Mouse (Mus musculus) adrenal gland, adult (tissue): Measurements from ENCODE around the gene Rcn3.
A peak's percentile ranks its signal among the peaks of the same experiment; 100 is the strongest.
"Not testable (repeated sequence)": the region's sequence is repeated elsewhere in the genome, so short reads cannot be mapped to it uniquely, and the experiment has no call there.

Source experiments
- DNase-seq, 2 experiments: peaks; one replicate each; pipeline ENCODE4 v3.0.0; 2022 to 2023; ENCODE audit warnings: low spot score in 1 of 2; ENCODE audit not compliant: inconsistent age in 2 of 2

Rcn3 gene

GRCm38 (mm10) chr7:45125144-45125600 is 33.2 kb upstream of the Rcn3 start:
- DNase-seq = peak; percentile 25 to 76

DNA sequence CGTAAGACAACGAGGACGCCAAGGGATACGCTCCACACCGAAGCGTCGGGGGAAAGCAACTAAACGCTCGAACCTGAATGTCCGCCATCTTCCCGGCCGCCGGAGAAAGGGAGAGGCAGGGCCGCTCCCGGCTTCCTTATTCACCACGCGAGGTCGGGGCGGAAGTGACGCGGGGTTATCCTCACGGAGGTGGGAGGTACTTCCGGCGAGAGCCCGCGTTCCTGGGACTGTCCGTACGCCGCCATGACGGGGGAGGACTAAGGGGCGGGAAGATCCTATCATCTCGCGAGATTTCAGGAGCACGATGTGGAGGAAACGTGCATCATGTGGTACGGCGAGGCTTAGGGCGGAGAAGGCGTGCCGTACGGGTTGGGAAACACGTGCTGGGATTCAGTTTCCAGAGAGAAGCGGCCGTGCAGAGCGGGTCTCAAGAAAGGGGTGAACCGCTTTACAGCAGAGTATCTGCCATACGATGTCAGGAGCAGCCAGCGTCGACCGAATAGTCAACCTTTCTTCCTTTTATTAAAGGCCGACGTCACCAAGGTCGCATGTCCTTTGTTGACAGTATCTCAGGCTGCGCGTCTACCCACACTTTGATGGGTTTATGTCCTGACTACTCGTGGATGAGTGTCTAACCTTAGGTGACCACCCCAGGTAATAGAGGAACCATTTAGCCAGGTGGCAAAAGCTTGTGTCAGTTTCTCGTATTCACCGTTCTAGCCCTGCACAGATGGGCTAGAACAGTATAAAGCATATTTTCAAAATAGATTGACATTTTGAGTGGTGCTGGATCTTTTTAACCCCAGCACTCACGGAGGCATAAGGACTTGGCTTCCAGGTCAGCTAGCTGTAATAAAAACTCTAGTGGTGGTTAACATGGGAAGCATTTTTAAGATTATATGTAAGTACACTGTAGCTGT is 32.5 kb upstream of the Rcn3 start, which contains the start of gene Rps11:
Gene Rps11, minus strand, starts transcription at position 216 of the 920 bp plus-strand sequence.
- peak; percentile 99 for DNase-seq

- DNase-seq = peak in 1 of 2 experiments; percentile 53
Observed at GRCm38 (mm10) chr7:45123186-45123570, 31.2 kb upstream of the Rcn3 start.

DNA sequence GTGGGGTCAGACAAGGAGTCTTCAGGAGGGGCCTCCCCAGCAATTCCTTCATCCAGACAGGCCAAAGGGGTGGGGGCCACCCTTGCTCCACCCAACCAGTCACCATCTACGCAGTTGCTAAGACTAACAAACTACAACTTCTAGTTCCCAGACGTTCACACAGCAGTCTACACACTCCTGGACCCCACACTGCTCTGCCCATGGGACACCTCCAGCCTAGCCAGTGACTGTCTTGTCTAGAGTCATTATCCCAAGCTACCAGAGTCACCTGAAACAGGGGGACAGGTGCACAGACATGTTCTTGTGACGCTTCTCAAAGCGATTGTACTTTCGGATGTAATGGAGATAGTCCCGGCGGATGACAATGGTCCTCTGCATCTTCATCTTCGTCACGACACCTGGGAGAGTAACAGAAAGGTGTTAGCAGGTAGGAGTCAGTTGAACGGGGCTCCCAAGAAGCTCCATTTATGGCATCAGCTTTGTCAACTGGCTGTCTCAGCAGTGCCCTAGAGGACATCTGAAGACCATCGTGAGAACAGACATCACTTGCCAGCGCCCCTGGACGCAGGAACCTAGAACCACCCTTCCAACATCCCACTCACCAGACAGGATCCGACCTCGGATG is 30.7 kb upstream of the Rcn3 start:
- peak; percentile 31 to 71 for DNase-seq

- peak; percentile 26 to 39 for DNase-seq
Observed at GRCm38 (mm10) chr7:45121966-45122365, 29.9 kb upstream of the Rcn3 start.

GRCm38 (mm10) chr7:45121404-45121803 is 29.4 kb upstream of the Rcn3 start:
- peak; percentile 57 to 73 for DNase-seq

- peak; percentile 11 to 42 for DNase-seq
Observed at GRCm38 (mm10) chr7:45119780-45120709, 28.0 kb upstream of the Rcn3 start.

DNA sequence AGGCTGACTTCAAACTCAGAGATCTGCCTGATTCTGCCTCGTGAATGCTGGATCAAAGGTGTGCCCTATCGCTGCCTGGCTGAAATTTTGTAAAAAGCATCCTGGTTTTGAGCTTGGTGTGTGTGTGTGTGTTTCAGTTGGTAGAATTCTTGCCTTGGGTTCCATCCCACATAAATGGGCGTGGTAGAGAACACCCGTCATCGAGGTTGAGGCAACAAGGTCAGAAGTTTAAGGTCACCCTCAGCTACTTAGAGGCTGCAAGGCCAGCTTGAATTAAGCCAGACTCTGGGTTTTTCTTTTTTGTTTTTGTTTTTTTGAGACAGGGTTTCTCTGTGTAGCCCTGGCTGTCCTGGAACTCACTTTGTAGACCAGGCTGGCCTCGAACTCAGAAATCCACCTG is 26.3 kb upstream of the Rcn3 start:
- DNase-seq = peak; percentile 44 to 80

DNA sequence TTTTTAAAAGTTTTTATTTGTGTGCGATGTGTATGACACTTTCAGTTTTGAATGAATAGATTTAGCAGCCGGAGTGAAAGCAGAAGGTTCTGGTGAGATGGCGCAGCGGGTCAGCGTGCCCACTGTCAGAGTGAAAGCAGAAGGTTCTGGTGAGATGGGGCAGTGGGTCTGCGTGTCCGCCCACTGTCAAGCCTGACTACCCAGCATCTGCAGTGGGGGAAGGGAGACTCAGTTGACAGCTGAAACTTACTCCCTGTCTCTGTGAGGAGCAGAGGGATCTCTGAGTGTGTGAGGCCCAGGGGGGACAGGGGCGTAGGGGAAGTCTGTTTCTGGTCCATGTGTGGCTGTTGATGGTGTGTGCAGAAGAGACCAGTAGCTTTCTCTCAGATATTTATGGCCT is 25.5 kb upstream of the Rcn3 start:
- DNase-seq = peak in 1 of 2 experiments; percentile 16

DNA sequence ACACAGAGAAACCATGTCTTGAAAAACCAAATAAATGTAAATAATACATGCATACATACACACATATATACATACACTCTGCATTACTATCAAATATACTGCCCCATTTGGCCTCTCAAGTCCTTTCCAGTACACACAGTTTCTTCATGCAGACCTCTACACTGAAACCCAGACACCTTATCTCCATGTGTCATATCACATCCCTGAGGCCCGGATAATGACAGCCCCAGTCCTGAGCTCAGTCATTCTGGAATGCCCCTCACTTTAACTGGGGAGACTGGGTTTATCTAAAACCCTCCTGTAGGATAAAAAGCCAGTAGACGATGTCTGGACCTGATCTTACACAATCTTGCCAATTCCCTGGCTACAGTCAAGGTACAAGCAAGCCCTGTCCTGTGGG is 21.5 kb upstream of the Rcn3 start:
- no peak for DNase-seq

DNA sequence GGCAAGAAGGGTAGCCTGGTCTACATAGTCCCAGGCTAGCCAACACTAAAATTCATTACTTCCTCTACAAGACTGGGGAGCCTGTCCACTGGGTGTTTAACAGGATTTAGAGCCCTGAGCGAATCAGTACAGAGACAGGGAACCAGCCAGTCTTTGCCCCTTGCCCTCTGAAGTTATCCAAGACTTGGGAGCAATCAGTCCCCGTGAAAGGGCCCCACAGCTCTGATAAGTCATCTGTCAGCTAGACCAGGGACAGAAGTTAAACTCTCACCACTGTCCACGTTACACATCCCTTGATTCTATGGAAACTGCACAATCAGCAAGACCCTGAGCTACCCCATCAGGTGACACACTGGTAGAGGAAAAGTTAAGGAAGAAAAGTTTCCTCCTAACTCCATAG is 20.5 kb upstream of the Rcn3 start:
- no peak for DNase-seq

DNA sequence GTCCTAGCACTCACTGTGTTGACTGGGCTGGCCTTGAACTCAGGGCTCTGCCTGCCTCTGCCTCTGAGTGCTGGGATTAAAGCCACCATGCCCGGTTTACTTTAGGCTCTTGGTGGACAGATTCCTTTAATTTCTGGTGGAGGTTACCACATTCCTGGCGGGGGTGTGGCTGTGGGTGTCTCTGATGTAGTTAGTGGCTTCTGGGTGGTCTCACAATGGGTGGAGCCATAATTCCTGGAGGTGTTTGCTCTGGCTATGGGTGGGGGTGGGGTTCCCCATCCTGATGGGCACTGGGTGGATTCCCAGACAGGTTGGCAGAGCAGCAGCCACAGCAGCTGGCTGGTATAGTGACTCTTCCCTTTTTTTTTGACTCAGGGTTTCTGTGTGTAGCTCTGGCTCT is 19.9 kb upstream of the Rcn3 start:
- DNase-seq = no peak

DNA sequence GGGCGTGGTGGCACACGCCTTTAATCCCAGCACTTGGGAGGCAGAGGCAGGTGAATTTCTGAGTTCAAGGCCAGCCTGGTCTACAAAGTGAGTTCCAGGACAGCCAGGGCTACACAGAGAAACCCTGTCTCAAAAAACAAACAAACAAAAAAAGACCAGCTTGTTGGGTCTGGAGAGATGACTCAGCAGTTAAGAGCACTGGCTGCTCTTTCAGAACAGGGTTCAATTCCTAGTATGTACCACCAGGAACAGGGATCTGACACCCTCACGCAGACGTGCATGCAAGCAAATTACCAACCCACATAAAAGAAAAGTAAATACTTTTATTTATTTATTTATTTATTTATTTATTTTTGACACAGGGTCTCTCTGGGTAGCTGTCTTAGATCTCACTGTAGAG is 18.1 kb upstream of the Rcn3 start:
- not testable (repeated sequence) for DNase-seq

DNA sequence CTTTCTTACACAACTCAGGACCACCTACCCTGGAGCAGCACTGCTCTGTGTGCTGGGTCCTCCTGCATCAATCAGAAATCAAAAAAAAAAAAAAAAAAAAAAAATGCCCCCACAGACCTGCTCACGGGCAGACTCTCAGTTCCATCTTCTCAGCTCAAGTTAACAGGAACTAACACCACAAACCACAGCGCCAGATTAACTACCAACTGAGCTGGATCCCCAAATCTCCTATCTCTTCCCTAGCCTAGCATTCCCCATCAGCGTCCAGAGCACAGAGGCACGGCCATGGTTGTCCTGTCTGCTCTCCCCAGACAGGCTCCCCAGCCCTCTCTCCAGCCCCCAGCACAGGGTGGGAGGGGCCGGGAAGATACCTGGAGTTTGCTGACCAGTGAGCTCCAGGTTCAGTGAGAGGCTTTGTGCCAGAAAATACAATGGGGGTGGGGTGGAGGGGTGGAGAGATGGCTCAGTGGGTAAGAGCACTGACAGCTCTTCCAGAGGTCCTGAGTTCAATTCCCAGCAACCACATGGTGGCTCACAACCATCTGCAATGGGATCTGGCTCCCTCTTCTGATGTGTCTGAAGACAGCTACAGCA is 15.1 kb upstream of the Rcn3 start:
- DNase-seq = no peak

DNA sequence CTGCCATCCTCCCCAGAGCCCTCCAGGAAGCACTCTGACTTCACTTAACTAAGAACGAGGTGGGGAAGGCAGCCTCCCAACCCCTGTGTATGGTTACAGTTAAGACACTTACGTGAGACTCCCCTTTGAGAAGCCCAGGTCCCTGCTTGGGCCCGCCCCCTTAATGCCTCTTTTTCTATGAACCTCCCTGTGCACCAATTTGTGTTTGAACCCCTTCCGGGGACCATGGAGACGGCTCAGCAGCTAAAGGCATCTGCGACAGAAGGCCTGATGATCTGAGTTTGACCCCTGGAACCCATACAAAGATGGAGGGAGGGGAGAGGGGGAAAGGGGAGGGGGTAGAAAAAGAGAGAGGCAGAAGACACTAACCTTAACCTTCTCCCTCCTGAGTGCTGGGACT is 14.4 kb upstream of the Rcn3 start:
- DNase-seq = no peak

GRCm38 (mm10) chr7:45105491-45105890 is 13.5 kb upstream of the Rcn3 start:
- no peak for DNase-seq

DNA sequence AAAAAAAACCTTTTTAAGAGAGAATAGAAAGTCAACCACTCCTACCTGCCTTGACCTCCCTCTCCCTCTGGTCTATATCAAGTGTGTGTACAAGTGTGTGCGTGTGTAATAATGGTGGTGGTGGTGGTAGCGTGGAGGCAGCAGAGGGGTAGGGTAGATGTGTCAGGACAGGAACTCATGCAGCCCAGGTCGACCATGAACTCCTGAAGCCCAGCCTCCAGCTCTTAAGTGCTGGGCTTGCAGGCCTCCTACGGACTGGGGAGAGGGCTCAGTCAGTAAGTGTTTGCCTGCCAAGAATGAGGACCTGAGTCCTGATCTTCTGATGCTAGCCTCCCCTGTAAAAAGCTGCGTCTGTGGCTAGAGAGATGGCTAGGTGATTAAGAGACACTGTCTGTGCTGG is 12.9 kb upstream of the Rcn3 start:
- no peak for DNase-seq

DNA sequence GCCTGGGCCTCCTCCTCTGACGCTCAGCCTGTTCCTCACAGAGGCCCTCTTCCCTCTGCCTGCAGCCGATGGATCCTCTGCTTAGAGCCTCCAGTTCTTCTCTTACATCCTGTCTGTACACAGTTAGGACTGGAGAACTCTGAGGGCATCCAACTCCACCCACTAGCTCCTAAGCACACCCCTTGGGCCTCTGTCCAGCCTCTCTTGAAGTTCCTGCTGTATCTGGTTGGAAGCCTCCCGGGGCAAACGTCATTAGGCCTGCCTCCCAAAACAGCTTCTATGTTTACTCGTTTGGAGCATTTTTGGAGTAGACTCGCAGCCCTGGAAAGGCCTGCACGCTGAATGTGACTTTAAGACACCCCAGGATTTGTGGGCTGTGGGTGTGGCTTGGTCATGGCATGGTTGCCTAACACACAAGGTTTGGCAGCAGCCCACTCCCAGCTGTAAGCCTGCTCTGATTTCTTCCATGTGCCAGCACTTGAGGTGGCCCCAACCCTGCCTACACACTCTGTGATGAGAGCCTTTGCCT is 11.7 kb upstream of the Rcn3 start, which contains the start of gene Fcgrt:
Gene Fcgrt, minus strand, starts transcription at position 200 of the 529 bp plus-strand sequence.
- DNase-seq = peak; percentile 95 to 97

DNA sequence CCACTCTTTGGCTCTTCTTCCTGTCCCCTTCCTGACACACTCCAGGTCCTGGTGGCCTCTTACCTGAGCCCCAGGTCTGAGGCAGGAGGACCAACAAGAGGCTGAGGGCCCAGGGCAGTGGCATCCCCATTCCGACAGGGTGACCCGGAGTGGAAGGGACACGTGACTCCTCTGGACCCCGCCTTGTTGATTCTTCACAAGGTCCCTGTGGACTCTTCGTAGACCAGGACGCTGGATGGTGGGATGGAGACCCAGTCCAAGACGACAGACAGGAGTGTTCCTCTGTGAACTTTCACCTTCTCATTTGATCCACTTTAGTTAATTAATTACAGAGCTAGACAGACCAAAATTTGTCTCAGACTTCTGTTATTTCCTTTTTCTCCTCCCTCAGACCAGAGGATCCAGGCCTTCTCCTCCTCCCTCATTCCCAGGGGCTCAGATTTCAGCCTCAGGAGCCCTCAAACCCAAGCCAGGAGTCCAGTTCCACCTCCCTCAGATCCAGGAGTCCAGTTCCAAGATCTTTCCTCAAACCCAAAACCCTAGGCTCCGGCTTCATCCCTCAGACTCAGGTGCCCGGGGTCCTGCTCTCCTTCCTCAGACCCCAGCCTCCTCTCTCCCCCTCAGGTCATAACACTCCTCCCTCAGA is 11.0 kb upstream of the Rcn3 start:
- DNase-seq = peak; percentile 50 to 73

DNA sequence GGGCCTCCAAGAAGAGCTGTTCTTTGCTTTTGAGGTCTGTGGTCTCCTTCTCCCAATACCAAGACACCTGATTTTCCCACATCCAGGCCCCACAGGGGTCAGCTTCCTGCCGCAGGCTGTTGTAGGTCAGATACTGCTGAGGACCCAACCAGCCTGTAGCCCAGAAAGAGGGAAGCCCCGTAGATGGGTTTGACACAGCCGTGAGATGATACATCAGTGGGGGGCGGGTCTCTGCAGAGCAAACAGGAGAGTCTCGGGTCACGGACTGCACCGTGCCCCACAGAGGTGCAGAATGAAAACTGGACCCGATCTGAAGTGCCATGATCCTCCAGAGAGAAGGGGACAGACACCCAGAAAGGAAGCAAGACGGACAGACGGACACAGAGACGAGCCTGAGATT is 10.4 kb upstream of the Rcn3 start:
- peak in 1 of 2 experiments; percentile 44 for DNase-seq
